Mouse (Mus musculus) cerebral cortex, adult 2 months (tissue): ENCODE measurements around the gene Ttll9.

Experiments used
- WGBS: fragments of 180-500 bp; shearing (Covaris S2); methylation state at CpG from one replicate; pipeline ENCODE4 v1.1.7; 2018; 5-methylcytosine and 5-hydroxymethylcytosine counted together

The Ttll9 gene

DNA sequence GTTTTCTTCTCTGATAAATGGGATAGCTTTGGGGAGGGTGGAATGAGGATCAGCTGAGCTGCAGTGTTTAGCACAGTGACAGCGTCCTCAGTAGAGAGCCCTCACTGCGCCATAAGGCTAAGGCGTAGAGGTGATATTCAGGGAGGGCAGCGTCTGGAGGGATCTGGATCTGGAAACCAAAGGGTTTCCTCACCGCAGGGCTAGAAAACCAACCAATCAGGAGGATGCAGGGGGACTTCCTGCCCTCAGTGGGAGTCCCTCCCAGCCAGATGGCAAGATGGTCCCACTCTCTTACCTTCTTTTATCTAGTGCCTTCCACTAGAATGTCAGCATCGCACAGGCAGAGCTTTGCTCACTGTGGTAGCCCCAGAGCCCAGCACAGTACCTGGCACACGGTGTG is 20.5 kb upstream of the Ttll9 start:
- WGBS, result 55% methylated on average over 7 of the region's 7 CpGs

DNA sequence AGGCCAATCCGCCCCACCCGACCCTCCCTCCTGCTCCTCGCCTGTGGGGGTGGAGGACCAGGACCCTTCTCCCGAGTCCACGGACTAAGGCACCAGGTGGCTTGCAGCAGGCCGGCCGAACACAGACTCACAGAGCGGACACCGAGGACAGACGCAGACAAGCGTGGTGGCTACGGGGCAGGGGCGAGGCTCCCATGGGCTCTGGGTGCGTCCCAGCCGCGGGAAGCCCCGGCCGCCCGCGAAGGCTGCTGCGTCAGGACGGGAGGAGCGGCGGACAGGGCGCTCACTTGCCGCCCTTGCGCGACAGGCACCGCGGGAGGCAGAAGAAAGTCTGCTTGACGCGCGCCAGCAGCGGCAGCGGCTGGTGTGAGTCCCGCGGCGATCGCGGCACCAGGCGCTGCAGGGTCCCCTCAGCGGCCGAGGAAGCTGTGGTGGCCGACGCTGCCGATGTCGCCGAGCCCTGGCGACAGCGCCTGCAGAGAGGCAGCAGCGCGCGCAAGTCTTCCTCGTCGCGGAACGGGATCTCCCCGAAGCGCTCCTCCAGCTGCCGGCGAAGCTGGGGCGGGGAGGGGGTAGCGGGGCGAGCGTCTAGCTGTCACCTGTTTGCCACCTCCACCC is 19.3 kb upstream of the Ttll9 start:
- WGBS, result 1% methylated on average over 65 of the region's 65 CpGs

DNA sequence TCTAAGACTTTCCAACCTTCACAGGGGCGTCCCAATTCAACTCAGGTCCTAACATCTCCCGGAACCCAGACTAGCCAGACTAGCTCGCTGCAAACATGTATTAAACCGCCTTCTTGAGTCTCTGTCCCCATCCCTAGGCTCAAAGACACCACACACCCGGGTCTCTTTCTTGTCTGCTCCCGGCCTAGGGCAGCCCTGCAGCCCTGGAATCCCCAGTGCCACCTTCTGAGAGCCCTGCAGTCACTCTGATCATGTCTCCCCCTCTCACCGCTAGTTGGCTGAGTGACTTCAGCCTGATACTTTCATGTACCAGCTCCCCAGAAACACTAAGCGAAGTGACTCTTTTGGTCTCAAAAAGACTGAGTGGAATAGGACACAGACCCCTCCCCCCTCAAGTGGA is 18.7 kb upstream of the Ttll9 start:
- 17% methylated on average over 8 of the region's 8 CpGs for WGBS

DNA sequence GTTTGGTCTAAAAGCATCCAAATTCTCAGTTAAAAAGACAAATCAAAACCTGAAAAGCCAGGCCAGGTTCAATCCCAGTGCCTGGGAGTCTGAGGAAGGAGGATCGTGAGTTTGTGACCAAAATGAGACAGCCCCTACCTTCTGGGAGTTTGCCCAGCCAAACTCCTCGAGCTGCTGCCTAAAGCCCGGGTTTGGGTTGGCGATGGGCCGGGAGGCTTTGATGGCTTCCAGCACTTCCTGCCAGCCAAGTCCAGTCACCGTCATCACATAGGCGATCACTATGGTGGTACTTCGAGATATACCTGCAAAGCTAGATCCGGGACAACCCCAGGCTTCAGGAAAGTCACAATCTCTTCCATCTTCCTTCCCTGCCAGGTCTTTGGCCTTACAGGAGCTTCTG is 18.3 kb upstream of the Ttll9 start:
- WGBS, result 76% methylated on average over 9 of the region's 9 CpGs

DNA sequence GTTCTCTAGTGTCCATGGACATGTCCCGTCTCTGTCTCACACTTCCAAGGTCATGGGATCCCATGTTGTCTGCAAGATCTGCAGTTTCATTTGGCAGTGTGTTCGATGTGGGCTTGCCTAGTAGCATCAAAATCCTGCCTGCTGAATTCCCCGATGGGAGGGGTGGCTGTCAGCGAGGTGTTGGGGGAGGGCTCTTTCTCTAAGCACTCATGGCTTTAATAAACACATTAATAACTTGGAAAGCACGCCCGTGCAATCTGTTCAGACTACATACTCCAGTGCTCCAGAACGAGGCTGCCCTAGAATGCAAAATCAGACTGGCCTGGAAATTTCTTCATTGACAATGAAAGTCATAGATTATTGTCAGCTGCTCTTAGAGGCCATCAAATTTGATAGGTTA is 15.2 kb upstream of the Ttll9 start:
- WGBS, result 56% methylated on average over 7 of the region's 7 CpGs

DNA sequence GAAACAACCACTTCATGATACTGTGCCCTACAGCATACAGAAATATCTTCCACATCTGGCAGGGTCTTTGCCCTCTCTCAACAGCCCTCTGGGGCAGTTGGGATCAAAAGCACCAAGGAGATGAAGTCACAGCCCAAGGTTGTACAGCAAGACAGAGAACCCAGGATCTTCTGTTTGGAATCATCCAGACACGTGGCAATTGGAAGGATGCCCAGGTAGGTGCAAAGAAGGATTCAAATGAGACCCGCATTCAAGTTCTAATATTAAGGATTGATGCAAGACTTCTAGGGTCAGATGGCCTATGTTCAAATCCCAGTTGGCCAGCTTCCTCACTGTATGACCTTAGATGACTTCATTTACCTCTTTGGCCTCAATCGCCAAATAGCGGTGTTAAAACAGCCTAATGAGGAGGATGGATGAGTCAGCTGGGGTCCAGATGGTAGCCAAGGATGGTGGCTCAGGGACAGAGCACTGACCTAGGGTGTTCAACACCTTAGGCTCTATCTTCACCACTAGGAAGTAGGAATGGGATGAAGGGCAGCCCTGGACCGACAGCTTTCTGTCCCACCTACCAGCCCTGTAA is 13.8 kb upstream of the Ttll9 start:
- 80% methylated on average over 5 of the region's 5 CpGs for WGBS

DNA sequence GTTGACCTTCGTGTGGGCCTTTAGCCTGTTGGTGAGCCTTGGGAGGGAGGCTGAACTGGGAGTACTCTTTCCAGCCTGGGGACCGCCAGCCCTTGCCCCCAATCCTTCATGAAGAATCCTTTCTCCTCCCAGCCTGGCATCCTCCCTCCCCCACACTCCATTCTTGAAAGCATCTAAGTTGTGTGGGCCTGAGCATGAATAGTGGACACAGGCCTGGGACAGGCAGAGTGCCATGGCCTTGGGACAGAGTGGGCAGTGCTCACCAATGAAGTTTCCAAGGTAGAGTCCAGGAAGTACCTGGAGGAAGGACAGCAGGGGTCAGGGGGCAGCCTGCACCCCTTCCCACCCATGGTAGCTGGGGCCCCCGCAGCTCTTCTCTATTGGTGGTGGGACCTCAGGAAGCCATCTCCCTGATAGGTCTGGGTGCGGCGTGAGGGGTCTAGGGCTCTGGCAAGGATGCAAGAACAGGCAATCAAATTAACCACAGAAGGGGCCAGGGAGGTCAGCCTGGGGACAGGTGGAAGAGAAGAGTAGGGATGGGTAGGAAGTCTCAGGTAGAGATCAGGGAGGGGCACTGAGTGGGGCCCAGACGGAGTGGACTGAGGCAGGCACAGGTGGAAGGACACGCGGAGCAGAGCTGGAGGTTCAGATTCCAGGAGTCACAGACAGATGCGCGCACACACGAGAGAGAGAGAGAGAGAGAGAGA is 11.8 kb upstream of the Ttll9 start:
- 39% methylated on average over 11 of the region's 11 CpGs for WGBS

DNA sequence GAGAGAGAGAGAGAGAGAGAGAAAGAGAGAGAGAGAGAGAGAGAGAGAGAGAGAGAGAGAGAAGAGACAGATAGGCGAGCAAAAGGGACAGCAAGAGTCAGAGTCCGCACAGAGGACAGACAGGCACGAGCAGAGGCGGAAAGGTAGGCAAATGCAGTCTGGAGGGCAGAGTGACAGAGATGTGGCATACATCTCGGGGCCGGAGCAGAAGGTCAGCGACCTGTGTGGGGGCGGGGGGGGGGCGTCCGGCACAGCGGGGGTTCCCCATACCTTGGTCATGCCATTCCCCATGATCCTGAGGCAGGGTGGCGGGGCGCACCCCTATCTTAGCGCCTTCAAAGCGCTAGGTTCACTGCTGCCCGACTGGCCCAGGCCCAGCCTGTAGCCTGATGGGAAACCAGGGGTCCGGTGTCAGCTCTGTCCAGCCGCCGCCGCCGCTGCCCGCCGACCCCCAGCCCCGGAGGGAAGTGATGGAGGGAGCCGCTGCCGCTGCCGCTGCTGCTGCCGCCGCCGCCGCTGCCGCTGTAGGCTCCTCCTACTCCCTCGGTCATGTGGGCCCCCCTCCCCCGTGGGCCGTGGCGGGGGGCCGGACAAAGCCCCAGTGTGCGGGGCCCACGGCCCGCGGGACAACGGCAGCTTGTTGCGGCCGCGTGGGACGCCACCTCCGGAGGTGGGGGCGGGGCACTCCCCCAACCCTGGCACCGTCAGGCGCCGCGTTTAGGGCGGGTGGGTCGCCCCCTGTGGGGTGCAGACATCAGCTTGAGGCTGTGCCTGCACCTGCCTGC is 11.0 kb upstream of the Ttll9 start, which contains the start of gene Dusp15:
TSS of gene Dusp15 (minus strand) at position 634 of the 785 bp plus-strand sequence.
- WGBS, result under 1% methylated on average over 50 of the region's 54 CpGs

DNA sequence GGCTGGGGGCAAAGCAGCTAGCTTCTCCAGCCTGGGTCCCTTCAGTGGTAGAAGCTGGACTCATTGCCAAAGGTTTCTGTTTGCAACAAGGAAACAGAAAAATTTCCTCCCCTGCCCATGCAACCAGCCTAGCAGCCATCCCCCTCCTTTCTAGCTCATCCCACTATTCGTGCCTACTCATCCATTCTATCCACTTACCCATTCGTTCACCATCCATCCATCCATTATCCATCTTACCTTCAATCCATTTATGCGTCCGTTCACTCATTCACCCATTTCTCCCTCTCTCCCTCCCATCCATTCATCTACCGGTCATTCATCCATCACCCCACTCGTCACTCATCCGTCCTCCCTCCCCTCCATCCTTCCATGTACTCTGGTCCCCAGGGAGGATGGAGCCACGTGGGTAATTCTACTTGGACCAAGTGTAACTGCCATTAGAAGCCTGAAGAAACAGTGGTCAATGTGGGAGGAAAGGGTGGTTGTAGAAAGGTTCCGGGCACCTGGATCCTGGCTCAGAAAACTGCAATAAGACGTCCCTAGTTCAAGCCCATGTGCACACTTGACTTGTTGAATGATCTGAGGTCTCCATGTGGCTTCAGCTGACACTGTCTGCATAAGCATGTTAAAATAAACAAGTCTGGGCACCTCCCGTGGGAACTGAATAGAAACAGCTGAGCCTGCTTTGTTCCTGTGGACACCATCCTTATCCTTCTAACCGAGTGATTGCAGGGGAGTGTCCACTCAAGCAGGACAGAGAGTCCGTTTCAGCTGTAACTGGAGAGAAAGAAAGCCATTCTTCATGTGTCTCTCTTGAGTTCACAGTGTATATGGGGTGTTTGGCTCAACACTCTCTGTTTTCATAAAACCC is 10.2 kb upstream of the Ttll9 start:
- 17% methylated on average over 13 of the region's 13 CpGs for WGBS

DNA sequence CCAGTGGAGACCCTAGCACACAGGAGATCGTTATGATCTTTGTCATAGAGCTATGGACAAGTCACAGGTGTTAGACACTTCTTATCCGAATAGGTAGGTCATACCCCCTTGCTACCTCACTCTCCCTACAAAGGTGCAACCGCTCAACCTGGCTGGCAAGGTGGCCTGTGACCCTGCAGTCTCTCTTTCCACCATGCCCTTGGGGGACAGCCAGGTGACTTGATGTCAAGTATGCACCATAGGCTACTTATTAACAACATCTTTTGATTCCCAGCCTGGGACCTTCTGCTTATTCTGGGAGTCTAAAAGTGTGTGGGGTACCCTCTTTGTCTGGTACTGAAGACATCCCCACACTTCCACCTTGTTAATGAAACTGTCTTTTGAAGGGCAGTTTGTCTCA is 4.2 kb upstream of the Ttll9 start:
- 79% methylated on average over 3 of the region's 3 CpGs for WGBS

DNA sequence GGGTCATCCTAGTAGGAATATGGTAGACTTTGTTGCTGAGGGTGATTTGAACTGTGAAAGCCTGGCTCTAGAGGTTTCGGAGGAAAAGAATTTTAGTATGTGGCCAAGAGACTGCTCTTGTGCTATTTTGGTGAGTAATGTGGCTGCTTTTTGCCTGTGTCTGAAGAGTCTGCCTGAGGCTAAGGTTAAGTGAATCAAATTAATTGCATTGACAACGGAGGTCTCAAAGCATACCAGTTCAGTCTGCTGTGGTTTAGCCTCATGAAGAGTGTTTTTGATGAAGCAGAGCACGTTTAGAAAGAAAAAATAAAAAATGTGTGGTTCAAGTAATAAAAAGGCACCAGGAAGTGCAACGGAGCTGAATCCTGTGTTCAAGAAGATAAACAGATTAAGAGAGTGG is 3.3 kb downstream of the Ttll9 start:
- WGBS, result 77% methylated on average over 4 of the region's 4 CpGs

DNA sequence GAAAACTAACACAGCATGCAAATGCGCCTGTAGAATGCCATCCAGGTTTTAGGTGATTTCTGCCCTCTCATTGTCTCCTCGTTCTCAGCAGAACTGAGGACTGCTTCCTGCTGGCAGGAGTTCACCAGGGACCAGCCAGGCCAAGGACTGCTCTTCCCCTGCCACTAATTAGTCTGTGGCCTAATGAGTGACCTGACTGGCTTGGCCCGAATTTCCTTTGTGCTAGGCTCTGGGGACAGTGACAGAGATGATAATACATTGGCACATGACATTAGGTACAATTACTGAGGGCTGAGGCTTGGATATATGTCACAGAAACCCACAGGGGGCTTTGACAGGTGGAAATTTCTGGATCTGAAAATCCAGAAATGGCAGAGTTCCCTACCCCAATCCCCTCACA is 14.7 kb downstream of the Ttll9 start:
- 61% methylated on average over 3 of the region's 3 CpGs for WGBS

DNA sequence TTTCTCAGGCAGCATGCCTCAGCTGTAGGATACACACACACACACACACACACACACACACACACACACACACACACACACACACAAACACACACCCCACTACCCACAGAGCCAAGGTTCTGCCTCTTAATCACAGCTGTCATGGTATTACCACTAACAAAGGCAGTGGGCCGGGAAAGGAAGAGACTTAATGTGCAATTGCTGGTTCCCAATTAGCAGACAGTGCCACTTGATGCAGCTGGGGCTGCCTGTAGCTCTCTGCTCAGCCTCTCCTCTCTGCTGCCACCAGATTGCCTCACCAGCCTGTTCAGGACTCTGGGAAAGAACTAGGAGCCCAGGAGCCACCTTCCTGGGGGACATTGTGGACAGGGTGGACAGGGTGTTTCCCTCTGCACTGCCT is 23.3 kb downstream of the Ttll9 start:
- 65% methylated on average over 1 of the region's 1 CpGs for WGBS

DNA sequence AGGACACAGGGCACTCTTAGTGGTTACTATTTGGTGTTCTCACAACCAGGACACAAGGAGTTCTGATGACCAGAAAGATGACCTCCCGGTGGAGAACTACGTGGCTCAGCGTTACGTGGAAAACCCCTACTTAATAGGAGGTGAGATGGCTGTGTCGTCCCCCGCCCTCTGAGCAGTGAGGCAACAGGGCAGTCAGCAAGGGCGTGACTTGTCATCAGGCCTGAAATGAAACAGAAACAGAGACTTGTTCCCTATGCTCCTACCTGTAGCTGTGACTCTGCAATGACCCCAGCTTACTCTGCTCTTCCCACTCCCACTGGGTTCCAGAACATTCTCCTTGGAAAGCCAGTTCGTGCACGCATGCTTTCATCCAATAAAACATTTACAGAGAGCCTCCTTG is 29.2 kb downstream of the Ttll9 start:
- WGBS, result 92% methylated on average over 9 of the region's 9 CpGs

DNA sequence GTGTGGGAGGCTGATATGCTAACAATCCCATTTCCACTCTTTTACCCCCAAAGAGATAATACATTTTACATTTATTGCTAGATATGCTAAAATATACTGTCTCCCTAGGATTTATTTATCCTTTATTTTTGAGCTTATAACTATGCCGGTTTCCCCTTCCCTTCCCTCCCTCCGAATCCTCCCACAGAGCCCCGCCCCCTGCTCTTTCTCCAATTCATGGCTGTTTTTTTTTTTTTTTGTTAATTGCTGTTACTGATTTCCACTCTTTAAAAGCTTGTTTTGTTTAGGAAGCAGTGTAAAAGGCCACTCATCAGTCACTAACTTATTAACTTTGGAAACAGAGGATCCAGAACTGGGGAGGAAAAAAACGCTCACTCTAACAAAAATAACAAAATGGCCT is 34.8 kb downstream of the Ttll9 start:
- 70% methylated on average over 4 of the region's 4 CpGs for WGBS

DNA sequence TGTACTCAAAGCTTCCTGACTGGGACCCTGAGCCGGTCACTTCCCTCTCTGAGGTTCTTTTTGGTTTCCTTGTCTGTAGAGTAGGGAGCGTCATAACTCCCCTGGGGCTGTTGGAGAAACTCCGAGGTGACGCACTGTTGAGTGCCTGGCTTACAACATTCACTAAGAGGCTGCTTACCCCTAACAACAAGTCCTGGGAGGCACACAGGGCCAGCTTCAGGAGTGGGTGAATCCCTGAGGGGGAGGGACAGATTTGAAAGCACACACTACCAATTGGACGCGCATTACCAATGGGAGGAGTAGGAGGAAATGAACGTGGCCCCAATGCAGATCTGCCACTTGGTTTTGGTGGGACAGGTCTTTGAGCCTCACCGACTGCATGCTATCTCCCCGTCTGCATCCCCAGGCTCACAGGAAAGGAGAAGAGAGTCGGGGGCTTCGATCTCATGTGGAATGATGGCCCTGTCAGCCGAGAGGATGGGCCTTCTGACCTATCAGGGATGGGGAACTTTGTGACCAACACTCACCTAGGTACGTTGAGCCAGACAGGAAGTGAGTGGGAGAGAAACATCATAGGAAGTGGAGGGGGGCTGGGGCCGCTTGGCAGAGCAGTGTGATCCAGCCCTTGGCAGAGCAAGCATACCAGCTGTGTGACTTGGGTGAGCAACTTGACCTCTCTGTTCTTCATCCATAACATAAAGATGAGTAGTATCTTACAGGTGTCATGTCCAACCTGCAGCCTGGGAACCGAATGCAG is 40.4 kb downstream of the Ttll9 start:
- WGBS, result 84% methylated on average over 15 of the region's 15 CpGs

DNA sequence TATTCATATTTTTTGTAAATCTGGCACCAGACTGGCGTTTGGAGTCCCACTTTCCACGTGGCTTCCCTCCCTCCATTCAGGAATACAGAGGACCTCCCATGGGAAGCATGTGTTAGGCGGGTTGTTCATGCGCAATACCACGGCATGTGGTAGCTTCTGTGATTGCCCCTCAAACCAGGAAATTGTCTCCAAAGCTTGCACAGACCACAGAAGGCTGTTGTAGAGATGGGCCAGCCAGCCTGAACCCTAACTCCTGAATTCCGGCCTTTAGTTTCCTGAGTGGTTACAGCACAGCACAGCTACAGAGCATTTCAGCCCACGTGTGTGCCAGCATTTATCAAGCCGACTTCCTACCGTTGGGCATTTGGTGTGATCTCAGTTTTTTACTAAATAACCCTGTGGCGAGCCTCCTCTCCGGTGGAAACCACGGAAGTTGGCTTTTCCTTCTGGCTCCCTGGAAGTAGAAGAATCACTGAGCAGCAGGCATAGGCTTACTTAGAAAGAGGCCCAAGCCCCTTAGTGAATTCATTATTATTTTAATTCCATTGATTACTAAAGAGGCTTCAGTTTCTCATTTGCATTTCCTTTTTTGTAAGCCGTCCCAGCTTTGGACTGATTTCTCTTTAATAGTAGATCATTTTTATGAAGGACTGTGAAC is 41.5 kb downstream of the Ttll9 start:
- WGBS, result 36% methylated on average over 13 of the region's 13 CpGs

DNA sequence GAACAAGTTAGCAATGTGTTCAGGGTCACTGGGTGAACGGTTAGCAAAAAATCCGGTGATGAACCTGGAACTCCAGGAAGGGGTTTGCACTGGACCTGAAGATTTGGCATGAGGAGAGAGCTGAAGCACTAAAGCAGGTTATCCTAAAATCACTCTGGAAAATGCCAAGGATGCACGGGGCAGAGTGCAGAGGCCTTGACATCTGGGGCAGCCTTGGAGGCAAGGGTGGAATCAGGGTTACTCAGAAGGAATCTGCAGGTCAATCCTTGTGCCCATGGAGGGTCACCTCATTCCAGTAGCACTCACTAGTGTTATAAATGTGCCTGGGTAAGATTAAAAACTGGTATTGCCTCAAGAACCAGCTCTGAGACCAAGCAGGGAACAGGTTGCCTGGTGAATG is 43.7 kb downstream of the Ttll9 start:
- 96% methylated on average over 3 of the region's 3 CpGs for WGBS

DNA sequence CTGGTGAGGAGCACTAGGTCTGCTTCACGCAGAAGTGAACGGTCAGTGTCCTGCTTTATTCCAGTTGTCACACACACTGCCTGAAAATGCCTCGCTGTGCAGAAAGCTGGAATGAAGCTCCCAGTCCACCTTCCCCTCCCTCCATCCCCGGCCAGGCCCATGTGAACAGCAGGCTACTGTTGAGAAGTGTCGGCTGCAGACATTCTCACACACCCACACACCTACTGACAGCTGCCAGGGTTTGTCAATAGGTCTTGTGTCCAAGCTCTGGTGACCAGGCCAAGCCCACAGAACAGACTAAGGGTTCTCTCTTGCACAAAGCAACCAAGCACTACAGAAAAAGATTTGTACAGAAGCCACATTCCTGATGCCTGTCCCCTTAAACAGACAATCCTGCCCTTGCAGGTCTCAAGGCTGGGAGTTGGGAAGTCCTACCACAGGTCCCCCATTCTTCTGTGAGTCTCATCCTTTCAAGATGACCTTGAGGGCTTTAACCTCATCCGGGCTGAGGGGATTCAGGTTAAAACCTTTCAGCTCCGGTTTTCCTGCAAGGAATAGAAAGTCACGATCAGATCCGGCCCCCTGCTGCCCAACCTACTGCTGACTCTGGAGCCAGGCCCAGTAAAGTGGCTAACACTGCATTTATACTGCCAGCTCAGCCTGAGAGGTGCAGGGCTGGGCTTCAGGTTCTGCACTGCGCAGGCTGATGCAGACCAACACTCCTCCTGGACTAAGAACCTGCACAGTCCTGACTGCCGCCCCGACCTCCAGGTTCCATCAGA is 47.1 kb downstream of the Ttll9 start:
- 69% methylated on average over 12 of the region's 12 CpGs for WGBS
